20 mouse cellular contexts compared by ENCODE assay signal in the genomic region with DNA sequence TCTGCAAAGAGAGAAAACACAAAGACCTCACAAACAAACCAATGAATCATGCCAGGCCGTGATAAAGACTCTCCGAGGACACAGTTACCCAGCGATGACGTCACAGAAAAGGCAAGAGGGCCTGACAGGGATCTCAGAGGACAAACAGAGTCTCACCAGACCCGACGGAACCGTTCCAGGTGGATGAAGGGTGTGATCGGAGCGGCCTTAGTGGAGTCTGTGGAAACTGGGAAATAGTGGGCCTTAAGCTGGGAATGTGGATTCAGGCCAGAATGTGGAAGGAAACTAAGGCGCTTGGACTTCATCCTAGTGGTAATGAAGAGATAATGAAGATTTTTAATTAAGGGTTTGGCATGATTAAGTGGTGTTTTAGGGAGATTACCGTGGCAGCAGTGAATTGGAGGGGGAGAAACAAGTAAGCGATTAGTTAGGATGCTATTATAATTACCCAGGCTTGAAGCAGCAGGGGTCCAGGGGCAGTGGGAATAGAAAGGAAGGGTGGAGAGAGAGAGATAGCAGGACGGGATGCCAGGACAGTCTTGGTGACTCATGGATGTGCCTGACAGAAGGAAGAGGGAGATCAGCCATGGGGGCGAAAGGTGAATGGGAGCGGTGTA. TPM values are rescaled to one million over a fixed set of nuclear protein-coding genes. Genes with fewer than 3 reads are reported as not detected.
"Had no signal": no experiment of that assay in that cellular context is flagged by ENCODE, and none has a peak within 500 bp of the region (broad histone marks: within the 10 kb centered on the region; RNA-seq: fewer than 3 reads in every experiment).

No protein-coding gene starts in this region.

- H3K4me3 ChIP-seq: layer of hippocampus, adult 2 months; limb, embryonic 13.5 days; liver, embryonic 15.5 days; neural tube, embryonic 12.5 days had no signal

- H3K36me3 ChIP-seq: limb, embryonic 13.5 days; liver, embryonic 15.5 days; neural tube, embryonic 12.5 days had no signal

- DNase-seq: kidney, adult 18-20 months; kidney, postnatal 10 days; kidney, postnatal 4 days; left cerebral cortex, postnatal 4 days; lung, adult 2 months; lung, postnatal 36 days; midbrain, embryonic 14.5 days; right cerebral cortex, adult 18-20 months; right cerebral cortex, postnatal 25 days; thymus, adult 18-20 months; thymus, postnatal 14 days had no signal

- H3K9me3 ChIP-seq: limb, embryonic 13.5 days; liver, embryonic 15.5 days; neural tube, embryonic 12.5 days had no signal

- H3K4me2 ChIP-seq: limb, embryonic 13.5 days; liver, embryonic 15.5 days; neural tube, embryonic 12.5 days had no signal

- H3K4me1 ChIP-seq: limb, embryonic 13.5 days; liver, embryonic 15.5 days; neural tube, embryonic 12.5 days had no signal

- H3K27ac ChIP-seq: layer of hippocampus, adult 2 months; limb, embryonic 13.5 days; liver, embryonic 15.5 days; neural tube, embryonic 12.5 days had no signal

- ATAC-seq: lung, postnatal 0 days had no signal

- H3K9ac ChIP-seq: limb, embryonic 13.5 days; liver, embryonic 15.5 days; neural tube, embryonic 12.5 days had no signal

RNA-seq across cellular contexts. Expression of a gene that starts 24.5 kb away (rescaled TPM):
- polyA plus RNA-seq: kidney, embryonic 14.5 days; liver, adult 2 months; liver, embryonic 15.5 days had no signal

RNA-seq across cellular contexts. Expression of a gene that starts 54.5 kb away (rescaled TPM):
- polyA plus RNA-seq: kidney, embryonic 14.5 days; limb, embryonic 13.5 days; liver, adult 2 months; liver, embryonic 15.5 days; lung, adult 2 months; lung, postnatal 0 days; midbrain, embryonic 14.5 days; neural tube, embryonic 12.5 days; small intestine, adult 2 months; stomach, embryonic 16.5 days had no signal
